Mouse (Mus musculus) spleen, adult 2 months (tissue): ENCODE measurements around the gene Klra7.

Source experiments
- CTCF ChIP-seq: fragments of 200-500 bp; IDR thresholded peaks from 2 replicates; pipeline ENCODE4 v1.5.1; 2011; ENCODE audit warnings: mild to moderate bottlenecking, inconsistent platforms; ENCODE audit not compliant: insufficient read depth, insufficient read length, insufficient replicate concordance; ENCODE audit errors: extremely low read depth
- POLR2A ChIP-seq: fragments of 200-500 bp; IDR thresholded peaks from 2 replicates; pipeline ENCODE4 v1.6.1; 2011; ENCODE audit warnings: low read depth, low read length, inconsistent platforms

GRCm38 (mm10) chr6:130233222-130233621 lies at the start of gene Klra7:
- TF ChIP-seq POLR2A = no peak
- TF ChIP-seq CTCF = no peak
